Mouse (Mus musculus) embryonic stem cell, embryonic (primary cell): ENCODE measurements around the gene Dnttip1.

Source experiments
- CTCF ChIA-PET, 4 experiments: fragments of 300-600 bp in 2 of 4; fragments of 350-600 bp in 2 of 4; sonication (Branson Sonifier 250); formaldehyde crosslinking; loops; one replicate each; lab custom pipeline; 2022; ENCODE audit warnings: inconsistent platforms in 2 of 4; lab: Charles Lee
- POLR2A ChIA-PET, 4 experiments: fragments of 300-600 bp in 2 of 4; fragments of 350-600 bp in 2 of 4; sonication (Branson Sonifier 250); formaldehyde crosslinking; loops; one replicate each; lab custom pipeline; 2022; ENCODE audit warnings: antibody characterized with exemption in 4 of 4, inconsistent platforms in 1 of 4; lab: Charles Lee

Dnttip1 gene

GRCm38 (mm10) chr2:164795868-164796267, 50.1 kb downstream of the Dnttip1 start:
- POLR2A ChIA-PET = interaction anchor here in 3 of 4 experiments (0.9 to 24.1 kb wide), 11 partner anchors 8 to 49 kb away, joined by 3 to 694 read pairs (median 42); partner anchors contain the start of genes Acot8 (in 3 of the 3), Zswim3 (in 3 of the 3), Ube2c (in 2 of the 3) and Zswim1 (in 2 of the 3)
- CTCF ChIA-PET = interaction anchor here (0.6 to 6.8 kb wide), 6 partner anchors 9 to 81 kb away, joined by 3 to 91 read pairs (median 14); partner anchors contain the start of genes Snx21 (in 3 of the 4), Acot8 (in 1 of the 4) and Zswim3 (in 1 of the 4)

GRCm38 (mm10) chr2:164798554-164798953, 52.8 kb downstream of the Dnttip1 start:
- ChIA-PET POLR2A (interaction anchor here in 3 of 4 experiments (0.6 to 24.1 kb wide), 19 partner anchors 9 to 258 kb away, joined by 3 to 694 read pairs (median 5); partner anchors contain the start of genes Snx21 (in 2 of the 3), Zswim1 (in 2 of the 3), Ctsa (in 1 of the 3) and Pltp (in 1 of the 3)), CTCF (interaction anchor here in 3 of 4 experiments (0.6 to 1.5 kb wide), 22 partner anchors 8 to 1328 kb away, joined by 3 to 9 read pairs (median 4); partner anchors contain the start of genes Zswim1 (in 2 of the 3), Snx21 (in 1 of the 3) and Ube2c (in 1 of the 3))

DNA sequence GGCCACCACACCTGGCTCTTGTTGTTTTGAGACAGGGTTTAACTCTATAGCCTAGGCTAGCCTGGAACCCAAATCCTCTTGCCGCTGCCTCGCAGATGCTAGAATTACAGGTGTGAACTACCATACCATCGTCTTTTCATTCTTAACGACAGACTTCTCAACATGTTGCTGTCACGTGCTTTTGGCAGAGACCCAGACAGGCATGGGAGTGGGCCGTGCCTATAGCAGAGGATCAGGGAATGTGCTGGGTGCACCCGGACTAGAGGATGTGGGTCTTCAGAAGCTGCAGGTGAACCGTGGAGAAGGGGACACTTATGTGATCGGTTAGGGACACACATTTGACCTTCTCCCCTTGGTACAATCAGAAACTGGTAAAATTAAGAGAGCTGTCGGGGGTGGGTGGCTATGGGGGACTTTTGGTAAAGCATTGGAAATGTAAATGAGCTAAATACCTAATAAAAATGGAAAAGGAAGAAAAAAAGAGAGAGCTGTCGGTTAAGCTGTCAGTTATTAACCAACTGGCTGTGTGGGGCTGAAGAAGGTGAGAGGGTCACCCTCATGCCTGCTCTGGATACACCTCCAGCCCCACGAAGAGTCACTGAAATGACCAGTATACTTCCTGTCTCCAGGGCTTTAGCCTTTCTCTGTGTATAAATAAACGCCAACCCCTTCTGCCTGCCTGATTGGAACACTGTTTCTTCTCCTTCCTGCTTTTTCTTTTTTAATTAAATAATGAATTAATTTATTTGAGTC, 54.6 kb downstream of the Dnttip1 start:
- ChIA-PET CTCF (interaction anchor here in 1 of 4 experiments (0.6 to 0.8 kb wide), 2 partner anchors 12 to 237 kb away, joined by 3 read pairs; no protein-coding TSS in a partner anchor), POLR2A (interaction anchor here in 3 of 4 experiments (0.9 to 24.1 kb wide), 12 partner anchors 8 to 59 kb away, joined by 3 to 694 read pairs (median 5); partner anchors contain the start of genes Ctsa (in 2 of the 3), Snx21 (in 2 of the 3), Spata25 (in 2 of the 3) and Zswim1 (in 2 of the 3))

GRCm38 (mm10) chr2:164803201-164803920, 57.6 kb downstream of the Dnttip1 start:
- CTCF ChIA-PET = interaction anchor here (0.6 to 6.8 kb wide), 10 partner anchors 9 to 1275 kb away, joined by 3 to 68 read pairs (median 6); partner anchors contain the start of genes Wfdc10 (in 1 of the 4) and Wfdc9 (in 1 of the 4)

GRCm38 (mm10) chr2:164803921-164804313, 58.1 kb downstream of the Dnttip1 start:
- POLR2A ChIA-PET = interaction anchor here (0.8 to 24.1 kb wide), 52 partner anchors 10 to 1762 kb away, joined by 3 to 694 read pairs (median 9); partner anchors contain the start of genes Ctsa (in 3 of the 4), Neurl2 (in 3 of the 4), Zswim1 (in 3 of the 4) and Gm20458 (in 2 of the 4)
- CTCF ChIA-PET = interaction anchor here (0.6 to 6.8 kb wide), 9 partner anchors 10 to 148 kb away, joined by 3 to 68 read pairs (median 10); partner anchors contain the start of genes Wfdc10 (in 1 of the 4), Wfdc9 (in 1 of the 4) and Zswim1 (in 1 of the 4)

More at GRCm38 (mm10) chr2:164803201-164803920, 57.6 kb downstream of the Dnttip1 start:
- POLR2A ChIA-PET = interaction anchor here in 3 of 4 experiments (0.6 to 24.1 kb wide), 38 partner anchors 9 to 343 kb away, joined by 3 to 694 read pairs (median 16); partner anchors contain the start of genes Ctsa (in 3 of the 3), Neurl2 (in 3 of the 3), Zswim1 (in 3 of the 3) and Pcif1 (in 2 of the 3)

- ChIA-PET POLR2A (interaction anchor here (0.6 to 24.1 kb wide), 112 partner anchors 9 to 1763 kb away, joined by 3 to 694 read pairs (median 5); partner anchors contain the start of genes Zfp335 (in 4 of the 4), Zswim1 (in 4 of the 4), Ctsa (in 3 of the 4) and Neurl2 (in 3 of the 4)), CTCF (interaction anchor here (0.7 to 6.8 kb wide), 16 partner anchors 8 to 149 kb away, joined by 3 to 68 read pairs (median 4); partner anchors contain the start of genes Wfdc10 (in 1 of the 4), Wfdc9 (in 1 of the 4) and Zswim1 (in 1 of the 4))
Observed at GRCm38 (mm10) chr2:164804533-164805331, 58.9 kb downstream of the Dnttip1 start, which contains the start of the genes Acot8 and Zswim3. Acot8 (minus strand) TSS chr2:164804882. Zswim3 (plus strand) TSS chr2:164805098.

GRCm38 (mm10) chr2:164805332-164805718, 59.5 kb downstream of the Dnttip1 start:
- POLR2A ChIA-PET = interaction anchor here (0.6 to 24.1 kb wide), 102 partner anchors 9 to 1176 kb away, joined by 3 to 694 read pairs (median 6); partner anchors contain the start of genes Zswim1 (in 4 of the 4), Ctsa (in 3 of the 4), Neurl2 (in 3 of the 4) and Pcif1 (in 3 of the 4)
- CTCF ChIA-PET = interaction anchor here in 3 of 4 experiments (0.7 to 6.8 kb wide), 11 partner anchors 11 to 149 kb away, joined by 3 to 68 read pairs (median 4); partner anchors contain the start of genes Wfdc10 (in 1 of the 3), Wfdc9 (in 1 of the 3) and Zswim1 (in 1 of the 3)

DNA sequence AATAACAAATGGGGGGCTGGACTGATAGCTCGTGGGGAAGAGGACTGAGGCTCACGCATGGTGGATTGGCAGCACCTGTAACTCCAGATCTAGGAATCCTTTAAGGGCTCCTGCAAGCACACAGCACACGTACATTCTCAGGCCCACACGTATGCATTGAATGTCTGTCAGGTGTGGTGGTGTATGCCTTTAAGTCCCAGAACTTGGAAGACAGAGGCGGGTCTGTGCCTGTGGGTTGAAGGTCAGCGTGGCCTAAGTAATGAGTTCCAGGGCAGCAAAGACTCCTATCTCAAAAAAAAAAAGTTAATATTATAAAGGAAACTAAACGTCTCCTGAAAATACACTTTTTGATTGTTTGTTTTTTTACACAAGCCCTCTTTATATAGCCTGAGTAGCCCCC, 60.8 kb downstream of the Dnttip1 start:
- ChIA-PET POLR2A (interaction anchor here (1.0 to 24.1 kb wide), 29 partner anchors 8 to 111 kb away, joined by 3 to 694 read pairs (median 24); partner anchors contain the start of genes Ctsa (in 3 of the 4), Neurl2 (in 3 of the 4), Zswim1 (in 3 of the 4) and Pcif1 (in 2 of the 4)), CTCF (interaction anchor here in 2 of 4 experiments (0.6 to 6.8 kb wide), 6 partner anchors 11 to 162 kb away, joined by 3 to 68 read pairs (median 3); partner anchors contain the start of gene Ctsa (in 1 of the 2))

DNA sequence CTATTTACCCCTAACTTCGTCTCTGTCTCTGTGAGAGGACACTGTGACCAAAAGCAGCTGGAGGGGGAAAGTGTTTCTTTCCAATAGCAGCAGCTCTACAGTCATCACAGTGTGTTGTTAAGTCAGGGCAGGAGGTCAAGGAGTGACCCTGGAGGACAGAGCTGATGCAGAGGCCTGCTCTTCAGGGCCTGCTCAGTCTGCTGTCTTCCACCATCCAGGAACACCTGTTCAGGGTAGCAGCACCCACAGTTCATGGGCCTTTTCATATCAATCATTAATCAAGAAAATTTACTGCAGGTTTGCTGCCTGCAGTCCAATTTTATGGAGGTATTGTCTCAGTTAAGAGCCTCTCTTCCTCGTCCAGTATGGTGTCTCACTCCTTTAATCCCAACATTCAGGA, 67.8 kb downstream of the Dnttip1 start:
- POLR2A ChIA-PET = interaction anchor here in 3 of 4 experiments (1.1 to 18.2 kb wide), 7 partner anchors 6 to 26 kb away, joined by 5 to 694 read pairs (median 397); partner anchors contain the start of genes Acot8 (in 3 of the 3), Zswim3 (in 3 of the 3), Zswim1 (in 2 of the 3) and Ctsa (in 1 of the 3)
- CTCF ChIA-PET = interaction anchor here in 2 of 4 experiments (1.3 to 1.5 kb wide), 2 partner anchors 19 to 20 kb away, joined by 3 to 5 read pairs; no protein-coding TSS in a partner anchor

- CTCF ChIA-PET = interaction anchor here (0.6 to 2.4 kb wide), 4 partner anchors 21 to 146 kb away, joined by 3 to 10 read pairs (median 3); no protein-coding TSS in a partner anchor
- POLR2A ChIA-PET = interaction anchor here (0.5 to 18.2 kb wide), 17 partner anchors 8 to 666 kb away, joined by 3 to 694 read pairs (median 5); partner anchors contain the start of genes Acot8 (in 3 of the 4), Zswim3 (in 3 of the 4), Ctsa (in 2 of the 4) and Neurl2 (in 2 of the 4)
Observed at GRCm38 (mm10) chr2:164815348-164815747, 69.6 kb downstream of the Dnttip1 start.

GRCm38 (mm10) chr2:164815821-164816220, 70.0 kb downstream of the Dnttip1 start:
- ChIA-PET CTCF (interaction anchor here in 3 of 4 experiments (0.6 to 2.4 kb wide), 3 partner anchors 22 to 90 kb away, joined by 3 to 10 read pairs (median 3); no protein-coding TSS in a partner anchor), POLR2A (interaction anchor here in 3 of 4 experiments (0.6 to 18.2 kb wide), 15 partner anchors 9 to 667 kb away, joined by 3 to 694 read pairs (median 6); partner anchors contain the start of genes Acot8 (in 3 of the 3), Zswim3 (in 3 of the 3), Ctsa (in 2 of the 3) and Neurl2 (in 2 of the 3))

GRCm38 (mm10) chr2:164817206-164817605, 71.4 kb downstream of the Dnttip1 start:
- POLR2A ChIA-PET = interaction anchor here in 3 of 4 experiments (0.7 to 18.2 kb wide), 18 partner anchors 9 to 95 kb away, joined by 3 to 694 read pairs (median 6); partner anchors contain the start of genes Acot8 (in 3 of the 3), Zswim3 (in 3 of the 3), Ctsa (in 2 of the 3) and Neurl2 (in 2 of the 3)
- CTCF ChIA-PET = interaction anchor here in 2 of 4 experiments (1.4 to 1.8 kb wide), 3 partner anchors 23 to 26 kb away, joined by 3 to 14 read pairs (median 5); no protein-coding TSS in a partner anchor

DNA sequence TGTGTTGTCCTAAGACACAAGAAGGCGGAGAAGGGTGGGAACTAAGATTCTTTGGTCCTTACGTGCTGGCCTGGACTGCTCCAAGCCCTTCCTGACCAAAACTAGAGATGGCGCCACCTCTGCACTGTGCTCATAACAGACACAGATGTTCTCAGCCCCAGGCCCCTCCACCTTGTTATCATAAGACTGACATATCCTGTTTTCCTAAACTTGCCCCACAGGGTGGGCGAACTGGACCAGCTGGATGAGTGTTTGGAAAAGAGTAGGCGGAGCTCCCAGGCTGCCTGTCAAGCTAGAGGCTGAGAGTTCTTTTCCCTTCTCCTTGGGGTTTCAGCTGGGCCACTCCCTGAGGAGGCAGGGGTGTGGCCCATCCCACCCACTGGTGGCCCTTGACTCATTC, 71.9 kb downstream of the Dnttip1 start:
- POLR2A ChIA-PET = interaction anchor here (0.6 to 18.2 kb wide), 20 partner anchors 8 to 94 kb away, joined by 3 to 694 read pairs (median 6); partner anchors contain the start of genes Acot8 (in 3 of the 4), Zswim3 (in 3 of the 4), Ctsa (in 2 of the 4) and Neurl2 (in 2 of the 4)

More for the DNA sequence above, 71.9 kb downstream of the Dnttip1 start:
- CTCF ChIA-PET = interaction anchor here in 3 of 4 experiments (0.7 to 1.8 kb wide), 5 partner anchors 11 to 44 kb away, joined by 3 to 14 read pairs (median 3); no protein-coding TSS in a partner anchor
